Mouse (Mus musculus): Measurements from ENCODE around the gene Wdfy3. TPM values are rescaled to one million over a fixed set of nuclear protein-coding genes. Genes with fewer than 3 reads are reported as not detected.

Gene Wdfy3
- total RNA-seq (2012; rRNA removed), result 25.3 and 38.1 TPM in 2 replicates

DNA sequence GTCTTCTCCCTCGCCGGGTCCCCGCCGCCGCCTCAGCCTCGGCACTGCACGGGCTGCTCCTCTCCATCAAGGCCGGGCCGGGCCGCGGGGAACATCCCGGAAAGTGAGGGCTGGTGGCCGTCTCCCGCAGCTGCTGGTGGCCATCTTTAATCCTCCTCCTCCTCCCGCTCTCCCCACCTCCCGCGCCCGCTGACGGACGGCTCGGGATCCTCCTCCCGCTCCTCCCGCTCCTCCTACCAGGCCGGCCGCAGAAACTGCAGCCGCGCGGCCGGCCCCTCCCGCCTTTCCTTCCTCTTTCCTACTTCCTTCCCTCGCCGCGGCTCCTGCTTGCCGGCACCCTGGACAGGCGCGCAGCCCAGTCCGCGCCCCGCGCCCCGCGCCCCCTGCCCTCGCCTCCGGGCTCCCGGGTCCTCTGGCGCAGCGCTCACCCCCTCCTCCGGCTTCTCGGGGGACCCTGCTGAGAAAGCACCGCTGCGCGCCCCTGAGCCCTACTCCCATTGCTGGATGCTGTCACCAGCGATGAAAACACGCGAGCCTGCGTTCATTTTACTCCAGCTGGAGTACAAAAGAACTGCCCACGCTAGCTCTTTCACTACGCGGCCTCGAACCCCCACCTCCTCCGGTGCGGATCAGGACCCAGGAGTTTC is at the start of gene Wdfy3:
TSS of gene Wdfy3 (minus strand) at position 155 of the 647 bp plus-strand sequence.
- TF ChIP-seq HCFC1 (IDR thresholded peaks at IDR 0.05; ENCODE audit: borderline replicate concordance, insufficient read depth, low read length) (peak; percentile 68; the same call in 1 of the 2 replicates), MAFK (IDR thresholded peaks at IDR 0.05; ENCODE audit: insufficient read depth, low read depth, low read length) (no peak)
- H3K9me3 ChIP-seq (ENCODE audit: control insufficient read depth, insufficient read depth, low read depth, low read length), result no peaks in the 10 kb centered on the region
- no peaks in the 10 kb centered on the region for H3K36me3 ChIP-seq (ENCODE audit: control insufficient read depth, insufficient read depth, low read length, poor library complexity, severe bottlenecking)
- peak within 1 kb of the TSS; percentile 97 to 99 for H3K4me3 ChIP-seq (ENCODE audit: insufficient read depth in 1 of 2, low read depth in 1 of 2, low read length in 2 of 2, poor library complexity in 1 of 2, severe bottlenecking in 1 of 2)
- H3K27ac ChIP-seq (ENCODE audit: insufficient read depth, low read depth, low read length, poor library complexity, severe bottlenecking), result peak within 1 kb of the TSS; percentile 51
- DNase-seq (ENCODE audit: low read depth, low spot score), result peak; percentile 57
- H3K4me1 ChIP-seq (ENCODE audit: control insufficient read depth in 2 of 2, insufficient read depth in 2 of 2, low read length in 2 of 2, poor library complexity in 1 of 2), result peaks cover 0 to 5% of the 10 kb centered on the region in 2 experiments
- H3K9ac ChIP-seq (ENCODE audit: insufficient read depth, low read depth, low read length, poor library complexity, severe bottlenecking), result peak within 1 kb of the TSS; percentile 99
- in situ Hi-C loops (cut with MboI; ENCODE audit: low sequenced_read_pairs in 2 of 2, unreplicated experiment in 2 of 2), result no loop called here

DNA sequence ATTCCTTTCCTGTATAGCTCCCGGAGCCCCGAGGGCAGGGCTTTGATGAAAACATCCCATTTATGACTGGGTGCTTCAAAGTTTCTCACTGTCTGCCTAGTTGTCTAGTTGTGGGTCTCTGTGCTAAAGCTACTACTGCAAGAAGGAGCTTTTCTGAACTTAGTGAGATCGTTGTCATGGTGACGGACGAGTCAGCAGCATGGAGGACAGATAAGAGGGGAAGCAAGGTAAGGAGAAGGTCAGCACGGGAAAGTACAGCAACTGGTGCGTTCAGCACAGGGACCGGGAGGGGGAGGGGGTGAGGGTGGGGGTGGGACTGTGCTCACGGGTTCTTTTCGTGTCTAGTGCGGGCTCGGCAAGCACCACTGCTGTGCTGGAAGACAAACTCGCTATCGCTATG is 43.3 kb upstream of the Wdfy3 start:
- TF ChIP-seq ZNF384 (IDR thresholded peaks at IDR 0.05; ENCODE audit: low read depth, low read length) (no peak), MAFK (IDR thresholded peaks at IDR 0.05; ENCODE audit: insufficient read depth, low read depth, low read length) (no peak), HCFC1 (IDR thresholded peaks at IDR 0.05; ENCODE audit: borderline replicate concordance, insufficient read depth, low read length) (no peak), CHD2 (IDR thresholded peaks at IDR 0.05; ENCODE audit: low read depth, low read length) (no peak), ZC3H11A (IDR thresholded peaks at IDR 0.05; ENCODE audit: borderline replicate concordance, low read depth, low read length) (no peak)
- no peak for DNase-seq (ENCODE audit: low read depth, low spot score)
- H3K9me3 ChIP-seq (ENCODE audit: control insufficient read depth, insufficient read depth, low read depth, low read length), result no peaks in the 10 kb centered on the region
- H3K9ac ChIP-seq (ENCODE audit: insufficient read depth, low read depth, low read length, poor library complexity, severe bottlenecking), result no peak overlapping the region
- H3K4me3 ChIP-seq (ENCODE audit: insufficient read depth in 1 of 2, low read depth in 1 of 2, low read length in 2 of 2, poor library complexity in 1 of 2, severe bottlenecking in 1 of 2), result no peak overlapping the region
- H3K27ac ChIP-seq (ENCODE audit: insufficient read depth, low read depth, low read length, poor library complexity, severe bottlenecking), result no peak overlapping the region
- H3K4me1 ChIP-seq (ENCODE audit: control insufficient read depth in 2 of 2, insufficient read depth in 2 of 2, low read length in 2 of 2, poor library complexity in 1 of 2), result no peaks in the 10 kb centered on the region
- in situ Hi-C loops (cut with MboI; ENCODE audit: low sequenced_read_pairs in 2 of 2, unreplicated experiment in 2 of 2), result no loop called here
- H3K36me3 ChIP-seq (ENCODE audit: control insufficient read depth, insufficient read depth, low read length, poor library complexity, severe bottlenecking), result no peaks in the 10 kb centered on the region

DNA sequence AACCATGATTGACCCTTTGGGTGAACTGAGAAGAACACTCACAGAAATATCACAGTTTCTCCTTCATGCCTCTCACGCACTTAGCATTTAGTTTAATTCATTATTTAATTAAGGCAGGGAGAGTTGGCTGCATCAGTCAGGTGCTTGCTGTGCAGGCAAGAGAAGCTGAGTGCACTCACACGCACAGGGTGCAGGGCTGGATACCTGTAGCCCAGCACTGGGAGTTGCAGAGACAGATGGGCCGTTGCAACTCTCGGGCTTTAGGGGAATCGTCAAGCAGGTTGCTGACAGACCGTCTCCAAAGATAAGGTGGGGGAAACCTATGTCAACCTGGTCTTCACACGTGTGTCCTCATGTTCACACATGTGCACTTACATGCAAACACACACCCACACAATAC is 42.3 kb upstream of the Wdfy3 start:
- TF ChIP-seq CHD2 (IDR thresholded peaks at IDR 0.05; ENCODE audit: low read depth, low read length) (no peak), ZC3H11A (IDR thresholded peaks at IDR 0.05; ENCODE audit: borderline replicate concordance, low read depth, low read length) (no peak), MAFK (IDR thresholded peaks at IDR 0.05; ENCODE audit: insufficient read depth, low read depth, low read length) (no peak), HCFC1 (IDR thresholded peaks at IDR 0.05; ENCODE audit: borderline replicate concordance, insufficient read depth, low read length) (no peak), ZNF384 (IDR thresholded peaks at IDR 0.05; ENCODE audit: low read depth, low read length) (no peak)
- H3K4me3 ChIP-seq (ENCODE audit: insufficient read depth in 1 of 2, low read depth in 1 of 2, low read length in 2 of 2, poor library complexity in 1 of 2, severe bottlenecking in 1 of 2), result no peak overlapping the region
- in situ Hi-C loops (cut with MboI; ENCODE audit: low sequenced_read_pairs in 2 of 2, unreplicated experiment in 2 of 2), result no loop called here
- H3K4me1 ChIP-seq (ENCODE audit: control insufficient read depth in 2 of 2, insufficient read depth in 2 of 2, low read length in 2 of 2, poor library complexity in 1 of 2), result no peaks in the 10 kb centered on the region
- H3K9ac ChIP-seq (ENCODE audit: insufficient read depth, low read depth, low read length, poor library complexity, severe bottlenecking), result no peak overlapping the region
- H3K36me3 ChIP-seq (ENCODE audit: control insufficient read depth, insufficient read depth, low read length, poor library complexity, severe bottlenecking), result no peaks in the 10 kb centered on the region
- no peak for DNase-seq (ENCODE audit: low read depth, low spot score)
- no peaks in the 10 kb centered on the region for H3K9me3 ChIP-seq (ENCODE audit: control insufficient read depth, insufficient read depth, low read depth, low read length)
- H3K27ac ChIP-seq (ENCODE audit: insufficient read depth, low read depth, low read length, poor library complexity, severe bottlenecking), result no peak overlapping the region

DNA sequence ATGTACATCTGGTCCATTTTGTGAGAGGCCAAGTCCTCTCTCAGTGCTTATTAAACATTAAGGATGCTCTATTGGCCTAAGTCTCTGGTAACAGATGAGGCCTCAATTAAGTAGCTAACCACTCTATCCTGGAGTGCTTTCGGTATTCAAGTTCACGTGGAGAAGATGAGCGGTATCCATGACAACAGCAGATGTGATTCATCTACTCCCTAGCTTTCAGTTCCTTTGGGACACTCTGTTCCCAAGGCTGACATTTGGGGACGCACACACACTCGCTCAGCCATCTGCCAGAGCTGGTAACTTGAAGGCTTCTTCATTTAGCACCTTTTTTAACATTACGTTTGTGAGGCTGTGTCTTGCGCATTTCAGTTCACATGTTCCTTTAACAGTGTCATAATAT is 40.3 kb upstream of the Wdfy3 start:
- Histone ChIP-seq H3K36me3 (ENCODE audit: control insufficient read depth, insufficient read depth, low read length, poor library complexity, severe bottlenecking) (no peaks in the 10 kb centered on the region), H3K27ac (ENCODE audit: insufficient read depth, low read depth, low read length, poor library complexity, severe bottlenecking) (no peak overlapping the region), H3K9ac (ENCODE audit: insufficient read depth, low read depth, low read length, poor library complexity, severe bottlenecking) (no peak overlapping the region), H3K4me1 (ENCODE audit: control insufficient read depth in 2 of 2, insufficient read depth in 2 of 2, low read length in 2 of 2, poor library complexity in 1 of 2) (no peaks in the 10 kb centered on the region), H3K9me3 (ENCODE audit: control insufficient read depth, insufficient read depth, low read depth, low read length) (no peaks in the 10 kb centered on the region), H3K4me3 (ENCODE audit: insufficient read depth in 1 of 2, low read depth in 1 of 2, low read length in 2 of 2, poor library complexity in 1 of 2, severe bottlenecking in 1 of 2) (no peak overlapping the region)
- no peak for DNase-seq (ENCODE audit: low read depth, low spot score)
- TF ChIP-seq CHD2 (IDR thresholded peaks at IDR 0.05; ENCODE audit: low read depth, low read length) (no peak), MAFK (IDR thresholded peaks at IDR 0.05; ENCODE audit: insufficient read depth, low read depth, low read length) (no peak), ZNF384 (IDR thresholded peaks at IDR 0.05; ENCODE audit: low read depth, low read length) (no peak), ZC3H11A (IDR thresholded peaks at IDR 0.05; ENCODE audit: borderline replicate concordance, low read depth, low read length) (no peak), HCFC1 (IDR thresholded peaks at IDR 0.05; ENCODE audit: borderline replicate concordance, insufficient read depth, low read length) (no peak)
- in situ Hi-C loops (cut with MboI; ENCODE audit: low sequenced_read_pairs in 2 of 2, unreplicated experiment in 2 of 2), result no loop called here
